Mouse (Mus musculus): ENCODE measurements around the gene Cd44. TPM values are rescaled to one million over a fixed set of nuclear protein-coding genes. Genes with fewer than 3 reads are reported as not detected.

Cd44 gene
- polyA plus RNA-seq, 1 experiment from 2014 or later, result 1.3 TPM

DNA sequence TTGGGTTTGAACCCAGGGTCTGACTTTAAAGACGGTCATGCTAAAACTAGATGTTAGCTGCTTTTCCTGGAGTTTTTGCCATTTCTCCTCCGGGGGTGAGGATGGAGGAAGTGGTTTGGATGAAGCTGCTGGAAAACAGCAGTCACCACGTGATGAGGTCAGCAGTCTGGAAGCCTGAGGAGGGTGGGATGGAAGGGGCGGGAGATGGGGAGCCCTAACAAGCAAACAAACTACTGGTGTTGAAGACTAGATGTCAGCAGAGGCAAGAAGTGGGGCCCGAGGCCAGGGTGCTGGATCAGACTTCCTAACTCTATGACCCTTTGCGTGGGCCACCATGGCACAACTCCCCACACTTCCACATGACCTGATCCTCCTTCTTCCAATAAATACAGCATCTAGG is 96.2 kb downstream of the Cd44 start:
- Histone ChIP-seq H3K4me2 (ENCODE audit: low read length) (no peak overlapping the region), H3K9ac (replicated peaks; ENCODE audit: low read depth, low read length) (no peak overlapping the region), H3K27me3 (replicated peaks; ENCODE audit: control insufficient read depth, insufficient read depth, low read length) (no peaks in the 10 kb centered on the region), H3K4me1 (replicated peaks; ENCODE audit: control insufficient read depth, insufficient read depth, low read length) (no peaks in the 10 kb centered on the region), H3K36me3 (ENCODE audit: control insufficient read depth, insufficient read depth) (no peaks in the 10 kb centered on the region), H3K9me3 (ENCODE audit: control insufficient read depth, low read length) (no peaks in the 10 kb centered on the region), H3K27ac (ENCODE audit: low read length) (no peak overlapping the region), H3K4me3 (replicated peaks; ENCODE audit: low read length) (no peak overlapping the region)
- 82% methylated on average over 6 of the region's 6 CpGs for WGBS
- ATAC-seq, result no peak

DNA sequence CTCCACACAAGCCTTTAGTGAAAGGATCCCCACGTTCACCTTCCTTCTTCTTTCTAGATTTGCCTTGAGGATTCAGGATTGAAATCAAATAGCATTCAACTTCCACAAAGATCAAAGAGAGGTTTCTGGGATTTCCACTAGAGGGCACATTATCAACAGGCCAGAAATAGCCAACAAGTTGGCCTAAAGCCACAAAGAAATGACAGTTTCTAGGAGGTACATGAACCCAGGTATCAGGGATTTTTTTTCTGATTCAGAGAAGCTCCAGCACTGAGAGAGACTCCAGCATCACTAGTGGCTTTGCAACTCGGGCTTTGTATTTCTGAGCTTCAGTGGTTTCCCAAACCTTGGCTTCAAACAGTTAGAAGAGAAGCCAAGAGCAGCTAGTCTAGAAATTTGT is 97.4 kb downstream of the Cd44 start:
- Histone ChIP-seq H3K36me3 (ENCODE audit: control insufficient read depth, insufficient read depth) (no peaks in the 10 kb centered on the region), H3K9ac (replicated peaks; ENCODE audit: low read depth, low read length) (no peak overlapping the region), H3K9me3 (ENCODE audit: control insufficient read depth, low read length) (no peaks in the 10 kb centered on the region), H3K4me3 (replicated peaks; ENCODE audit: low read length) (no peak overlapping the region), H3K27me3 (replicated peaks; ENCODE audit: control insufficient read depth, insufficient read depth, low read length) (no peaks in the 10 kb centered on the region), H3K4me2 (ENCODE audit: low read length) (no peak overlapping the region), H3K27ac (ENCODE audit: low read length) (no peak overlapping the region), H3K4me1 (replicated peaks; ENCODE audit: control insufficient read depth, insufficient read depth, low read length) (no peaks in the 10 kb centered on the region)
- no peak for ATAC-seq
- 39% methylated on average over 2 of the region's 2 CpGs for whole genome bisulfite sequencing

DNA sequence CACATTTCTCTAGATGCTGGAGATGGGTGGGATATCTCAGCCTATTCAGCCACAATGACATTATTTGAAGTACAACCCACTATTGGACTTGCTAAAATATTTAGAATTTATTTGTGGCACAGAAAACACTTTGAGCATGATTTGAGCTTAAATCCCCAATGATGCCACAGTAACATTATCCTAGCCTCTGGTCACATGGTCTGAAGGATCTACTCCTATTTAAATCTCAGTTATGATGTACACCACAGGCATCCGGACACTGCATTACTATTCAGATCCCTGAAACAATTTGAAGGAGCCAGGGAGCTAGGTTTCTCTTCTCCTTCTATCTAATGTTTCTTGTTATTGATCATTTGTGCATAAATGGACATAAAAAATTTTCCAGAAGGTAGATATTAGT is 99.6 kb downstream of the Cd44 start:
- no peak overlapping the region for H3K27ac ChIP-seq (ENCODE audit: low read length)
- H3K4me3 ChIP-seq (replicated peaks; ENCODE audit: low read length), result no peak overlapping the region
- no peaks in the 10 kb centered on the region for H3K9me3 ChIP-seq (ENCODE audit: control insufficient read depth, low read length)
- no peak overlapping the region for H3K4me2 ChIP-seq (ENCODE audit: low read length)
- 88% methylated on average over 1 of the region's 1 CpGs for WGBS
- ATAC-seq, result no peak
- no peak overlapping the region for H3K9ac ChIP-seq (replicated peaks; ENCODE audit: low read depth, low read length)
- H3K27me3 ChIP-seq (replicated peaks; ENCODE audit: control insufficient read depth, insufficient read depth, low read length), result no peaks in the 10 kb centered on the region
- H3K4me1 ChIP-seq (replicated peaks; ENCODE audit: control insufficient read depth, insufficient read depth, low read length), result no peaks in the 10 kb centered on the region
- no peaks in the 10 kb centered on the region for H3K36me3 ChIP-seq (ENCODE audit: control insufficient read depth, insufficient read depth)

DNA sequence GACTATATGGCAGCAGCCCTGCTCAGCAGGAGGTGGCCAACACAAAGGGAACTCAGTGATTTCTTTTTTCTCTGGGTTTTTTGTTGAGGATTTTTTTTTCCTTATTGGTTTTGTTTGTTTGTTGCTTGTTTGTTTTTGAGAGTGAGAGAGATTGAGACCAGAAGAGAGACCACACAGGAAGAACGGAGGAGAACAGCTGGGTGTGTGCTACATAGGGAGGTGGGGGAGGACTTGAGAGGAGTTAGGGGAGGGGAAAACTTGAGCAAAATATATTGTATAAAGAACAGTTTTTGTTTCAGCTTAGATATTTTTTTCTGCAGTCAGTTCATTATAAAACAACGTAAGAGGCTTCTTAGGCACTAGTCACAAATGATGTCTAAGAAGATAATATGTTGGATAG is 103.3 kb downstream of the Cd44 start:
- Histone ChIP-seq H3K4me2 (ENCODE audit: low read length) (no peak overlapping the region), H3K27me3 (replicated peaks; ENCODE audit: control insufficient read depth, insufficient read depth, low read length) (no peaks in the 10 kb centered on the region), H3K9me3 (ENCODE audit: control insufficient read depth, low read length) (no peaks in the 10 kb centered on the region), H3K4me3 (replicated peaks; ENCODE audit: low read length) (no peak overlapping the region), H3K27ac (ENCODE audit: low read length) (no peak overlapping the region), H3K4me1 (replicated peaks; ENCODE audit: control insufficient read depth, insufficient read depth, low read length) (no peaks in the 10 kb centered on the region), H3K36me3 (ENCODE audit: control insufficient read depth, insufficient read depth) (no peaks in the 10 kb centered on the region), H3K9ac (replicated peaks; ENCODE audit: low read depth, low read length) (no peak overlapping the region)
- ATAC-seq, result no peak
- WGBS, result 66% methylated on average over 2 of the region's 2 CpGs

DNA sequence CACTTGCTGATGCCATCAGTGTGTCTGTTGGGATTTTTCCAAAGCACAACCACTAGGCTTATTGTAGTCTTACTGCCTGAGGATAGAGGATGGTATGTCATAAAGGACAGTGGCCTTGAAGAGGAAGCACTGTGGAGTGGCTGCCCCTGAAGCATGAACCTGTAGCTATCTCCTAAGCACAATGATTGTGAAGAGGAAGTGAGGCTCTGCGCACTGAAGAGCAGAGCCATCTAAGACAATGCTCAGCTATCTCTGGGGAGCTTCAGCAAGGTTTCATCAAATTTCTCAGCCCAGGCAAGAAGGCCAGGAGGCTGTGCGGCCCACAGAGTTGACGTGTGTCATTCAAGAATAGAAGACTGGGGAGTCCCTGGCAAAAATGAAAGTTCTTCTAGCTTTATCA is 106.4 kb downstream of the Cd44 start:
- ATAC-seq, result no peak
- WGBS, result 95% methylated on average over 3 of the region's 3 CpGs

DNA sequence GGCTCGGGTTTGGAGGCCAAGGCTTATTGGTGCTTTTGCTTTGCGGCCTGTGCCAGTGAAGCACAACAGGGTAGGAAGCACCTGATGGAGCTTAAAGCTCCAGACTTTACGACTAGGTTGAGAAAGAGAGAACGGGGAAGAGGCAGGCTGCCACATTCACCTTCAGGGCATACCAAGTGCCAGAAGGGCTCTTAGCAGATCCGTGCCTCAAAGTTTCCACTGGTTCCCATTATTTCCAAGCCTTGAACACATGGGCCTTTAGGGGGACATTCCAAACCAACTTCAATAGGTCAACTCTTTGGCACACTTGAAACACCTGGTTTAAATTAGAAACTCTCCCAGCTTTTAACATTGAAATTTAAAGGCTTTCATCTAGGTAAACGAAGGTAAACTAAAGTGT is 108.7 kb downstream of the Cd44 start:
- no peaks in the 10 kb centered on the region for H3K9me3 ChIP-seq (ENCODE audit: control insufficient read depth, low read length)
- no peak overlapping the region for H3K27ac ChIP-seq (ENCODE audit: low read length)
- no peak overlapping the region for H3K4me3 ChIP-seq (replicated peaks; ENCODE audit: low read length)
- H3K4me1 ChIP-seq (replicated peaks; ENCODE audit: control insufficient read depth, insufficient read depth, low read length), result no peaks in the 10 kb centered on the region
- no peak for ATAC-seq
- no peak overlapping the region for H3K4me2 ChIP-seq (ENCODE audit: low read length)
- H3K27me3 ChIP-seq (replicated peaks; ENCODE audit: control insufficient read depth, insufficient read depth, low read length), result no peaks in the 10 kb centered on the region
- no peak overlapping the region for H3K9ac ChIP-seq (replicated peaks; ENCODE audit: low read depth, low read length)
- no peaks in the 10 kb centered on the region for H3K36me3 ChIP-seq (ENCODE audit: control insufficient read depth, insufficient read depth)
- WGBS, result 94% methylated on average over 6 of the region's 6 CpGs

More for the DNA sequence above, 106.4 kb downstream of the Cd44 start:
- Histone ChIP-seq H3K36me3 (ENCODE audit: control insufficient read depth, insufficient read depth) (no peaks in the 10 kb centered on the region), H3K4me3 (replicated peaks; ENCODE audit: low read length) (no peak overlapping the region), H3K27ac (ENCODE audit: low read length) (no peak overlapping the region), H3K9me3 (ENCODE audit: control insufficient read depth, low read length) (no peaks in the 10 kb centered on the region), H3K27me3 (replicated peaks; ENCODE audit: control insufficient read depth, insufficient read depth, low read length) (no peaks in the 10 kb centered on the region), H3K4me1 (replicated peaks; ENCODE audit: control insufficient read depth, insufficient read depth, low read length) (no peaks in the 10 kb centered on the region), H3K4me2 (ENCODE audit: low read length) (no peak overlapping the region), H3K9ac (replicated peaks; ENCODE audit: low read depth, low read length) (no peak overlapping the region)

DNA sequence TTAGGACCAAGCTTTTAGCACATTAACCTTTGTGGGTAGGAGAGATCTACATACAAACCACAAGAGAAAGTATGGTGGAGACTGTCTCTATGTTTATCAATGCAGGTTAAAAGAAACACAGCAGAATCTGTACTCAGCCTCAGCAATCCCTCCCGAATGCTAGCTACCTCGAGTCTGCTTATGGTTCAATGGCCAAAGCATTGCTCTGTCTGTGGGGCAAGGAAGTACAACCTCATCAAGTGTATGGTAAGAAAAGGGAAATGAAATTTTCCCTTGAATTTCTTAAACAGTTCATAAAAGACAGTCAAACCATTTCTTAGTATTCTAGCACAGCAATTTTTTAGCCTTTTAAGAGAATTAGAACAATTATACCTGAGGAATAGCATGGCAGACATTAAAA is 109.8 kb downstream of the Cd44 start:
- Histone ChIP-seq H3K36me3 (ENCODE audit: control insufficient read depth, insufficient read depth) (no peaks in the 10 kb centered on the region), H3K27ac (ENCODE audit: low read length) (no peak overlapping the region; the same call in 1 of the 2 replicates), H3K4me1 (replicated peaks; ENCODE audit: control insufficient read depth, insufficient read depth, low read length) (no peaks in the 10 kb centered on the region), H3K9ac (replicated peaks; ENCODE audit: low read depth, low read length) (no peak overlapping the region), H3K9me3 (ENCODE audit: control insufficient read depth, low read length) (no peaks in the 10 kb centered on the region), H3K27me3 (replicated peaks; ENCODE audit: control insufficient read depth, insufficient read depth, low read length) (no peaks in the 10 kb centered on the region), H3K4me3 (replicated peaks; ENCODE audit: low read length) (no peak overlapping the region), H3K4me2 (ENCODE audit: low read length) (no peak overlapping the region)
- WGBS, result 82% methylated on average over 2 of the region's 2 CpGs
- no peak for ATAC-seq

DNA sequence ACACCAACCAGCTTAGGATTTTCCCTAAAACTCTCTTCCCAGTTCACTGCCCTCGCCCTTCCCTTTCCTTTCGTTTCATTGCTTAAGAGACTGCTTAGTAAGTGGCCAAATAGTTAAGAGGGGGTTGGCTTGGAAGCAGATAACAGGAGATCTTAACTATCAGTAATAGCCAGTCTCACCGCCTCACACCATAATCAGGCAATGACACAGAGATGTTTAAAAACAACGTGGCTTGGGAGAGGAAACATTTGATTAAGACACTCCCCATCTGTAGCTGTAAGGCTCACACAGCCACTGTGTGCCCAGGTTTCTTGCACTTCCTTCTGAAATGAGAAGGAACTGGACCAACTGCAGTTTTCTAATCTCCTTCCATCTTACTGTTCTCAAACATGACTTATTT is 115.8 kb downstream of the Cd44 start:
- no peaks in the 10 kb centered on the region for H3K4me1 ChIP-seq (replicated peaks; ENCODE audit: control insufficient read depth, insufficient read depth, low read length)
- no peaks in the 10 kb centered on the region for H3K9me3 ChIP-seq (ENCODE audit: control insufficient read depth, low read length)
- no peak overlapping the region for H3K27ac ChIP-seq (ENCODE audit: low read length)
- whole genome bisulfite sequencing, result 74% methylated on average over 4 of the region's 4 CpGs
- no peaks in the 10 kb centered on the region for H3K27me3 ChIP-seq (replicated peaks; ENCODE audit: control insufficient read depth, insufficient read depth, low read length)
- ATAC-seq, result no peak
- H3K9ac ChIP-seq (replicated peaks; ENCODE audit: low read depth, low read length), result no peak overlapping the region
- H3K4me3 ChIP-seq (replicated peaks; ENCODE audit: low read length), result no peak overlapping the region
- no peaks in the 10 kb centered on the region for H3K36me3 ChIP-seq (ENCODE audit: control insufficient read depth, insufficient read depth)
- H3K4me2 ChIP-seq (ENCODE audit: low read length), result no peak overlapping the region

DNA sequence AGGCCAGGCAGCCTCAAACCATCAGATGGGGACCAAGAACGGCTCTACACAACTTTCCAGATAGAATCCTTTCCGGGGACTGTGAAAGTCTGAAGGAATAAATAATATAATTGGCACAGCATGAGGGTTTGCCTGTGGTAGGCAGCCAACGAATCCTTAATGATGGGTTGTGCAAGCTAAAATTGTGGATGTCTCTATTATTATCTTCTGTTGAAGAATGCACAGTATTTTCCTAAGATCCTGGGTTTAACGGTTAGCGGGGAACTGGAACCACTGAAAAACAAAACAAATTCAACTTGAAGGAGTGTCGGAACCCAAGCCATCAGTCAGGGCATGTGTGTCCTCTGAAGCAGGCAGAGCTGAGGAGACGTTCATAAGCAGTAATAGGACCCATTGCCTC is 118.7 kb downstream of the Cd44 start:
- H3K4me1 ChIP-seq (replicated peaks; ENCODE audit: control insufficient read depth, insufficient read depth, low read length), result no peaks in the 10 kb centered on the region
- WGBS, result 63% methylated on average over 7 of the region's 7 CpGs
- no peak overlapping the region for H3K4me2 ChIP-seq (ENCODE audit: low read length)
- H3K36me3 ChIP-seq (ENCODE audit: control insufficient read depth, insufficient read depth), result no peaks in the 10 kb centered on the region
- no peak overlapping the region for H3K4me3 ChIP-seq (replicated peaks; ENCODE audit: low read length)
- H3K27ac ChIP-seq (ENCODE audit: low read length), result no peak overlapping the region
- no peak for ATAC-seq
- H3K9me3 ChIP-seq (ENCODE audit: control insufficient read depth, low read length), result no peaks in the 10 kb centered on the region
- H3K9ac ChIP-seq (replicated peaks; ENCODE audit: low read depth, low read length), result no peak overlapping the region
- H3K27me3 ChIP-seq (replicated peaks; ENCODE audit: control insufficient read depth, insufficient read depth, low read length), result no peaks in the 10 kb centered on the region

DNA sequence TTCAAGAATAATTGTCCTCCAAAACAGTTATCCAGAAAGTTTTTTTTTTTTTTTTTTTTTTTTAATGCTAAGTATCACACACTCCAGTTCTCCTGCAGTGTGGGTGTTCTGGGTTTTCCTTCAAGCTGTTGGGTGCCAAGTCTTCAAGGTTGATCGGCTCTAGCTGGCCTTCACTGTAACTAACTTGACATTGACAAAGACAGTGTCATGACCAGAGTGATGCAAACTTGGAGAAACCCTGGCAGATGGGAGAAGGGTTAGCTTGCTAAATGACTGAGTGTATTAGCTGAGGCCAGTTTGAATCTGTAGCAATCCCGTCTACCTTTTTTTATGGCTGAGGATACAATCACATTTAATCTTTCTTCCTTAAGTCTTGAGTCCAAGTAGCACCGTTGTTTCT is 123.3 kb downstream of the Cd44 start:
- H3K4me3 ChIP-seq (replicated peaks; ENCODE audit: low read length), result no peak overlapping the region
- H3K9me3 ChIP-seq (ENCODE audit: control insufficient read depth, low read length), result no peaks in the 10 kb centered on the region
- no peaks in the 10 kb centered on the region for H3K27me3 ChIP-seq (replicated peaks; ENCODE audit: control insufficient read depth, insufficient read depth, low read length)
- no peak overlapping the region for H3K4me2 ChIP-seq (ENCODE audit: low read length)
- no peaks in the 10 kb centered on the region for H3K4me1 ChIP-seq (replicated peaks; ENCODE audit: control insufficient read depth, insufficient read depth, low read length)
- H3K27ac ChIP-seq (ENCODE audit: low read length), result no peak overlapping the region
- H3K36me3 ChIP-seq (ENCODE audit: control insufficient read depth, insufficient read depth), result no peaks in the 10 kb centered on the region
- no peak for ATAC-seq
- 92% methylated on average over 3 of the region's 3 CpGs for WGBS
- no peak overlapping the region for H3K9ac ChIP-seq (replicated peaks; ENCODE audit: low read depth, low read length)
